11 mouse cellular contexts compared by ENCODE assay signal in genomic region chr12:41314811-41315461, GRCm38 (mm10).
A peak's percentile ranks its signal among the peaks of the same experiment; 100 is the strongest.
DNase-seq lines count a peak whose midpoint lies in the region; ATAC-seq and TF ChIP-seq lines count a peak whose summit lies in the region.
"Had no signal": no experiment of that assay in that cellular context is flagged by ENCODE, and none has a peak within 500 bp of the region (broad histone marks: within the 10 kb centered on the region; RNA-seq: fewer than 3 reads in every experiment).

No protein-coding gene starts in this region.

- 53% methylated on average over 11 of the region's 11 CpGs for whole genome bisulfite sequencing in heart, embryonic 16.5 days
- 13% methylated on average over 11 of the region's 11 CpGs for WGBS in forebrain, postnatal 0 days
- WGBS in midbrain, embryonic 13.5 days: 13% methylated on average over 11 of the region's 11 CpGs

- no peak for TF ChIP-seq CTCF in forebrain, postnatal 0 days (IDR thresholded peaks at IDR 0.05; ENCODE audit: low read depth)

- H3K36me3 ChIP-seq in heart, embryonic 16.5 days (ENCODE audit: control insufficient read depth, insufficient read depth): no peaks in the 10 kb centered on the region
- no peaks in the 10 kb centered on the region for H3K36me3 ChIP-seq in forebrain, postnatal 0 days (ENCODE audit: insufficient read depth)
- H3K36me3 ChIP-seq in midbrain, embryonic 13.5 days: no peaks in the 10 kb centered on the region

- H3K4me3 ChIP-seq in heart, embryonic 16.5 days (ENCODE audit: low read length): no peak overlapping the region
- H3K4me3 ChIP-seq in forebrain, postnatal 0 days (ENCODE audit: low read depth, low read length): no peak overlapping the region
- H3K4me3 ChIP-seq in midbrain, embryonic 13.5 days (replicated peaks): 0 out of 2 replicates have a peak overlapping the region, but pooled peaks have one; percentile 3

- intact Hi-C loops in heart, postnatal 36 days (cut with DNase I): no loop called here
- intact Hi-C loops in left cerebral cortex, postnatal 14 days (cut with DNase I): no loop called here

- H3K9ac ChIP-seq in heart, embryonic 16.5 days (ENCODE audit: low read length): peak overlapping the region; percentile 11; the same call in 1 of the 2 replicates
- no peak overlapping the region for H3K9ac ChIP-seq in forebrain, postnatal 0 days
- H3K9ac ChIP-seq in midbrain, embryonic 13.5 days (replicated peaks): no peak overlapping the region

- no peak for ATAC-seq in heart, embryonic 16.5 days (replicated peaks; ENCODE audit: extremely low read depth, insufficient read depth, low FRiP score)
- 0 out of 2 replicates have a peak, but pooled peaks have one; percentile 8 for ATAC-seq in common myeloid progenitor, adult 5-6 weeks (replicated peaks; ENCODE audit: low read depth, poor library complexity, severe bottlenecking)
- peak; percentile 53 for ATAC-seq in forebrain, postnatal 0 days
- ATAC-seq in midbrain, embryonic 13.5 days: peak; percentile 79

- no peak overlapping the region for H3K27ac ChIP-seq in heart, embryonic 16.5 days (ENCODE audit: low read length)
- no peak overlapping the region for H3K27ac ChIP-seq in forebrain, postnatal 0 days (ENCODE audit: low read depth, low read length)
- H3K27ac ChIP-seq in midbrain, embryonic 13.5 days: peak overlapping the region; percentile 61; the same call in 1 of the 2 replicates

- no peaks in the 10 kb centered on the region for H3K4me1 ChIP-seq in heart, embryonic 16.5 days (ENCODE audit: control insufficient read depth, insufficient read depth, low read length)
- H3K4me1 ChIP-seq in forebrain, postnatal 0 days (ENCODE audit: insufficient read depth): 0 out of 2 replicates have a peak, but pooled peaks cover 3% of the 10 kb centered on the region
- peaks cover 11% of the 10 kb centered on the region for H3K4me1 ChIP-seq in midbrain, embryonic 13.5 days (replicated peaks)

- H3K27me3 ChIP-seq in heart, embryonic 16.5 days (ENCODE audit: control insufficient read depth, insufficient read depth, low read length): no peaks in the 10 kb centered on the region
- no peaks in the 10 kb centered on the region for H3K27me3 ChIP-seq in forebrain, postnatal 0 days (ENCODE audit: insufficient read depth, low read length)
- no peaks in the 10 kb centered on the region for H3K27me3 ChIP-seq in midbrain, embryonic 13.5 days

- no peak for DNase-seq in heart, postnatal 36 days
- peak; percentile 10 for DNase-seq in forebrain, postnatal 0 days
- no peak for DNase-seq in left cerebral cortex, postnatal 14 days (ENCODE audit: low spot score in 2 of 2)
- no peak for DNase-seq in c-Kit-positive CD71-positive TER-119-positive erythroid progenitor cells, embryonic 14.5 days (ENCODE audit: low spot score)
- no peak for DNase-seq in cerebellum, adult 11-12 months
- DNase-seq: cerebellum, postnatal 10 days; lung, adult 2 months; thymus, adult 2 months had no signal

- no peak overlapping the region for H3K4me2 ChIP-seq in heart, embryonic 16.5 days (ENCODE audit: low read depth, low read length)
- 0 out of 2 replicates have a peak overlapping the region, but pooled peaks have one; percentile 1 for H3K4me2 ChIP-seq in forebrain, postnatal 0 days (ENCODE audit: low read depth)
- H3K4me2 ChIP-seq in midbrain, embryonic 13.5 days (replicated peaks): peak overlapping the region; percentile 35

- no peaks in the 10 kb centered on the region for H3K9me3 ChIP-seq in heart, embryonic 16.5 days (replicated peaks; ENCODE audit: control insufficient read depth, low read length)
- H3K9me3 ChIP-seq in forebrain, postnatal 0 days (ENCODE audit: low read length): no peaks in the 10 kb centered on the region
- no peaks in the 10 kb centered on the region for H3K9me3 ChIP-seq in midbrain, embryonic 13.5 days
